Mouse (Mus musculus) kidney, embryonic 15.5 days (tissue): ENCODE measurements around the gene Trappc2l. TPM values are rescaled to one million over a fixed set of nuclear protein-coding genes. Genes with fewer than 3 reads are reported as not detected.

ENCODE experiments used
- ATAC-seq: fragments of 200-750 bp; cut with Nextera tagmentation; replicated peaks from 2 replicates; pipeline ENCODE4 v1.8.0; 2017; ENCODE audit warnings: moderate TSS enrichment; ENCODE audit not compliant: low FRiP score
- H3K27ac ChIP-seq: fragments of 300-500 bp; sonication (generic); 2 replicates; pipeline ENCODE4 v1.5.1; 2015; ENCODE audit warnings: mild to moderate bottlenecking, inconsistent platforms
- H3K27me3 ChIP-seq: fragments of 300-500 bp; sonication (generic); 2 replicates; pipeline ENCODE4 v1.6.1; 2015; ENCODE audit warnings: inconsistent platforms
- H3K36me3 ChIP-seq: fragments of 300-500 bp; sonication (generic); 2 replicates; pipeline ENCODE4 v1.6.1; 2015; ENCODE audit warnings: inconsistent platforms
- H3K4me1 ChIP-seq: fragments of 300-500 bp; sonication (generic); 2 replicates; pipeline ENCODE4 v1.6.1; 2015; ENCODE audit warnings: inconsistent platforms
- H3K4me2 ChIP-seq: fragments of 300-500 bp; sonication (generic); 2 replicates; pipeline ENCODE4 v1.6.1; 2015; ENCODE audit warnings: moderate library complexity, mild to moderate bottlenecking, inconsistent platforms
- H3K4me3 ChIP-seq: fragments of 300-500 bp; sonication (generic); replicated peaks from 2 replicates; pipeline ENCODE4 v1.5.1; 2015; ENCODE audit warnings: mild to moderate bottlenecking, inconsistent platforms
- H3K9ac ChIP-seq: fragments of 300-500 bp; sonication (generic); 2 replicates; pipeline ENCODE4 v1.6.1; 2015; ENCODE audit warnings: mild to moderate bottlenecking, inconsistent platforms
- H3K9me3 ChIP-seq: fragments of 300-500 bp; sonication (generic); replicated peaks from 2 replicates; pipeline ENCODE4 v1.6.1; 2016; ENCODE audit warnings: inconsistent platforms
- WGBS: fragments of 180-500 bp; shearing (Covaris S2); methylation state at CpG from one replicate; pipeline ENCODE4 v1.1.7; 2015; ENCODE audit warnings: mixed read lengths; 5-methylcytosine and 5-hydroxymethylcytosine counted together
- polyA plus RNA-seq: library from polyadenylated mRNA; unstranded; fragments of >200 nt; fragmentation: Nextera tagmentation; extraction: Ambion mirVana; gene quantifications from 2 replicates; pipeline ENCODE4 v1.2.1, GENCODE M21; 2015

Trappc2l gene
- polyA plus RNA-seq, 1 experiment from 2014 or later, result 54.8 TPM

DNA sequence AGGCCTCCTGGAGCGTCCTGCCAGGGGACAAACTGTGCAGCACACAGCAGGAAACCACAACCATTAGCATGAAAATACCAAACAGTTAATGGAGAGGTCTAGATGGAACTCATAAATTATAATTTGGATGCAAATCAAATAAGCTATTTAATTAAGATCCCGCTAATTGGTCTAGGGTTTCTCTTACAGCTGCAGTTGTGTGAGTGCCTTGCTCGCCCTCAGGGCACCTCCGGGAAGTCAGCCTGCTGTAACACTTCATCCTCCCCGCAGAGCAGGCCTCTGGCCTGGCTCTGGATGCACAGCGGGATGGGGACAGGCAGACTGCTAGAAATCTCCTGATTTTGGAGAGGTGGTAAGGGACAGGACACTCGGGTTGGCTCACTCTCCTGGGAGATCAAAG is 25.3 kb upstream of the Trappc2l start:
- ATAC-seq, result no peak
- Histone ChIP-seq H3K27ac (no peak overlapping the region), H3K27me3 (no peaks in the 10 kb centered on the region), H3K9me3 (no peaks in the 10 kb centered on the region), H3K4me3 (no peak overlapping the region), H3K36me3 (no peaks in the 10 kb centered on the region), H3K4me2 (no peak overlapping the region), H3K9ac (no peak overlapping the region), H3K4me1 (peaks cover 28% of the 10 kb centered on the region)
- 53% methylated on average over 7 of the region's 7 CpGs for WGBS

DNA sequence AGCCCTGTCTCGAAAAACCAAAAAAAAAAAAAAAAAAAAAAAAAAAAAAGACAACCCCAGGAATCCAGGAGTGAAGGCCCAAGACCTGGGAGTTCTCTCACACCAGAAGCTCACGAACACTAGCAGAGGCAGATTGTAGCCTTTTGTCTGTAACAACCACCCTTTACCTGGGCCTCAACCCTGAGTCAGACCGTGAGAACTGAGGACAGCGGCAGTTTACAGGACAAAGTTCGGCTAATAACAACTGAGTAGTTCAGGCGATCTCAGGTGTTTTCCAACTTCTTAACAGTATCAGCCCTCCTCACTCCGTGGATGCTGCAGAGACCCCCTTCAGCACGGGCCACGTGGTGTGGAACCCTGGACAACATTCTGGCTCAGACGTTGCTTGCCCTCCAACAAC is 24.7 kb upstream of the Trappc2l start:
- Histone ChIP-seq H3K4me1 (peaks cover 28% of the 10 kb centered on the region), H3K36me3 (no peaks in the 10 kb centered on the region), H3K9me3 (no peaks in the 10 kb centered on the region), H3K27me3 (no peaks in the 10 kb centered on the region), H3K4me2 (no peak overlapping the region), H3K9ac (no peak overlapping the region), H3K4me3 (no peak overlapping the region), H3K27ac (no peak overlapping the region)
- 81% methylated on average over 10 of the region's 10 CpGs for WGBS
- ATAC-seq, result no peak

- Histone ChIP-seq H3K9ac (no peak overlapping the region), H3K9me3 (no peaks in the 10 kb centered on the region), H3K27me3 (no peaks in the 10 kb centered on the region), H3K27ac (no peak overlapping the region), H3K4me1 (peaks cover 4% of the 10 kb centered on the region; the same call in 1 of the 2 replicates), H3K4me2 (no peak overlapping the region), H3K36me3 (peaks cover 12% of the 10 kb centered on the region), H3K4me3 (no peak overlapping the region)
- ATAC-seq, result no peak
- WGBS, result 53% methylated on average over 12 of the region's 12 CpGs
These were observed 18.2 kb upstream of the Trappc2l start for GRCm38 (mm10) chr8:122593240-122593639.

DNA sequence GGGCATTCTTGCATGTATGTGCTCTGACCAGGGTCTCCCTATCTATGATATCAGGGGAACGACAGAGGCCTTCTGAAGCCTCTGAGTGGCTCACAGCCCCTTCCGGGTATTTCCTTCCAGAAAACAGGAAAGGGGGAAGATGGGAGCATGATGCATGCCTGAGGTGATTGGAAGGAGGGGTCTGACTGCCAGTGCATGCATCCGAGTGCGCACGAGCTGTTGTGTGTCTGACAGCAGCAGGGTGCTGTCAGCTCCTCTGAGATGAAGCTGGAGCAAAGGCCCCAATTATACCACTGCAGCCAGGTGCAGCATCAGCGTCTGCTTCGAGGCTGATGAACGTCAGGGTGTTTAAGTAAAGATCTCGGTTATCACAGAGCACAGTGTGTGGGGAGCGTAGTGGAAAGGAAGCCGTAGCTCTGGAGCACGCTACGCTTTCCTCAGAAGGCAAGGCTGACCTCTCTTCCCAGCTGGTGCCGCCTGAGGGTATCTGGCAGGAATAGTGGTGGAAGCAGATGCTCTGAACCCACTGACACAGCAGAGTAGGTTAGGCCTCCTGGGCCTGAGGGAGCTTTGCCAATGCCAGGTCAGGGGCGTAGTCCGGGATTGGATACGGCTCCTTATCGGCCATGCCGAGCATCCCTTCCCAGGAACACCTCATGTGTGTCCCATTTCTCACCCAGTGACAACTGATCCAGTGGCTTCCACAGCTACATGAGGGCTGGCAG is 17.5 kb upstream of the Trappc2l start:
- H3K27me3 ChIP-seq, result no peaks in the 10 kb centered on the region
- peaks cover 18% of the 10 kb centered on the region for H3K36me3 ChIP-seq
- H3K9me3 ChIP-seq, result no peaks in the 10 kb centered on the region
- no peak overlapping the region for H3K27ac ChIP-seq
- peaks cover 4% of the 10 kb centered on the region; the same call in 1 of the 2 replicates for H3K4me1 ChIP-seq
- no peak overlapping the region for H3K4me3 ChIP-seq
- 78% methylated on average over 19 of the region's 19 CpGs for WGBS
- H3K4me2 ChIP-seq, result no peak overlapping the region
- no peak for ATAC-seq
- H3K9ac ChIP-seq, result no peak overlapping the region

GRCm38 (mm10) chr8:122596031-122596430 is 15.4 kb upstream of the Trappc2l start:
- no peak overlapping the region for H3K4me2 ChIP-seq
- H3K9me3 ChIP-seq, result no peaks in the 10 kb centered on the region
- no peak overlapping the region for H3K9ac ChIP-seq
- no peaks in the 10 kb centered on the region for H3K27me3 ChIP-seq
- no peak overlapping the region for H3K4me3 ChIP-seq
- H3K27ac ChIP-seq, result no peak overlapping the region
- no peak for ATAC-seq
- WGBS, result 56% methylated on average over 4 of the region's 4 CpGs
- H3K36me3 ChIP-seq, result peaks cover 25% of the 10 kb centered on the region
- peaks cover 4% of the 10 kb centered on the region; the same call in 1 of the 2 replicates for H3K4me1 ChIP-seq

DNA sequence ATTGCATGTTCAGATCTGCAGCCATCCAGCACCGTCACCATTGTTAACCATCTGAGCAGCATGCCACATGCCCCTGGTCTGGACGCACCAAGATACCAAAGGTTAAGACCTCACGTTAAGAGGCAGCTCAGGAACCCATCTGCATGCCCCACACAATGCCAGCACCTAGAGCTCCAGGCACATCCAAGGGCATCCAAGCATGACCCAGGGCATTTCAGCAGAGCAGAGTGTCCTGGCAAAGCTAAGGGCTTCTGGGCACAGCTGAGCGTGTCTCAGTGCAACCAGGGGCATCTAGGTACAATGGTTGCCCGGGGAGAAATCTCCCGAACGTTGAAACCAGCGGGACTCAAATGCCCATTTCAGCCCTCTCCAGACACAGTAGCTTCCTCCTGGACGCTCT is 10.8 kb upstream of the Trappc2l start:
- Histone ChIP-seq H3K27ac (no peak overlapping the region), H3K4me3 (no peak overlapping the region), H3K27me3 (no peaks in the 10 kb centered on the region), H3K4me2 (no peak overlapping the region), H3K4me1 (0 out of 2 replicates have a peak, but pooled peaks cover 3% of the 10 kb centered on the region), H3K36me3 (peaks cover 28% of the 10 kb centered on the region), H3K9ac (no peak overlapping the region), H3K9me3 (no peaks in the 10 kb centered on the region)
- 85% methylated on average over 9 of the region's 9 CpGs for WGBS
- ATAC-seq, result no peak

DNA sequence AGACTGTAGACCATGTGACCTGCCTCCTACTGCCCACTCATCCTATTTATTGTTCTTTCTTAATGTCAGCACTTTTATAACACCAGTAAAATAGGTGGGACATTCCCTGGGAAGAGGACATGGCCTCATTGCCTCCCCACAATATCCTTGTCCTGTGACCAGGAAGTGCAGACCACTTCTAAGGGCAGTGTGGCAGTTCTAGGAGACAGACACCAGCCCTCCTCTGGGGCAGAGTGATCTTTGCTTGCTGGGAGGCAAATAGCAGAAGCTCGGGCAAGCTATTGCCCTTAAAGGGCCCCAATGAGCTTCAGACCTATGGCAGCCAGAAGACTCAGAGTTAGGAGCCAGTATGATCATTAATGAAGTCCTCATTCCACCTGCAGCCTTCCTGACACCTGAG is 6.8 kb upstream of the Trappc2l start:
- ATAC-seq, result no peak
- Histone ChIP-seq H3K36me3 (peaks cover 11% of the 10 kb centered on the region; the same call in 1 of the 2 replicates), H3K9ac (no peak overlapping the region), H3K27ac (no peak overlapping the region), H3K27me3 (no peaks in the 10 kb centered on the region), H3K4me2 (no peak overlapping the region), H3K4me3 (no peak overlapping the region), H3K4me1 (0 out of 2 replicates have a peak, but pooled peaks cover 3% of the 10 kb centered on the region), H3K9me3 (no peaks in the 10 kb centered on the region)
- 29% methylated on average over 1 of the region's 1 CpGs for WGBS

GRCm38 (mm10) chr8:122605367-122605766 is 6.1 kb upstream of the Trappc2l start:
- Histone ChIP-seq H3K9me3 (no peaks in the 10 kb centered on the region), H3K4me1 (peaks cover 8% of the 10 kb centered on the region)

DNA sequence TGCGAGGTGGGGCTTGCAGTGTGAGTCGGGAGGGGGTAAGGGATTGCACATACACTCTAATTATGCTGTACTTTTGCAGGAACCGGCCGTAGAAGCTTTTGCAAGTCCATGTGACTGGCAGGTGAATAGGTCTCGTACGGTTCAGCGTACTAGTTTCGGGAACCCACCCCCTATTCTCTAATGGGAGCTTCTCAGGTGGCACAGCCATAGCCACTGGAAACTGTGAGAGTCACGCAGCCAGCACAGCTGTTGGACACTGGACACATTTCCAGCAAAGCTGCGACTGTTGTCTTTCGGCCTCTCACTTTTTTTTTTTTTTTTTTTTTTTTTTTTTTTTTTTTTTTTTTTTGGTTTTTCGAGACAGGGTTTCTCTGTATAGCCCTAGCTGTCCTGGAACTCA is 4.6 kb upstream of the Trappc2l start:
- ATAC-seq, result no peak
- H3K4me3 ChIP-seq, result no peak overlapping the region
- peaks cover 14% of the 10 kb centered on the region for H3K4me1 ChIP-seq
- H3K27ac ChIP-seq, result no peak overlapping the region
- no peak overlapping the region for H3K9ac ChIP-seq
- H3K27me3 ChIP-seq, result no peaks in the 10 kb centered on the region
- H3K4me2 ChIP-seq, result no peak overlapping the region
- peaks cover 6% of the 10 kb centered on the region; the same call in 1 of the 2 replicates for H3K36me3 ChIP-seq
- WGBS, result 82% methylated on average over 11 of the region's 12 CpGs
- no peaks in the 10 kb centered on the region for H3K9me3 ChIP-seq

More at GRCm38 (mm10) chr8:122605367-122605766, 6.1 kb upstream of the Trappc2l start:
- Histone ChIP-seq H3K4me2 (no peak overlapping the region), H3K27me3 (no peaks in the 10 kb centered on the region), H3K27ac (no peak overlapping the region), H3K36me3 (peaks cover 7% of the 10 kb centered on the region; the same call in 1 of the 2 replicates), H3K4me3 (no peak overlapping the region), H3K9ac (no peak overlapping the region)
- 69% methylated on average over 4 of the region's 4 CpGs for WGBS
- ATAC-seq, result no peak

DNA sequence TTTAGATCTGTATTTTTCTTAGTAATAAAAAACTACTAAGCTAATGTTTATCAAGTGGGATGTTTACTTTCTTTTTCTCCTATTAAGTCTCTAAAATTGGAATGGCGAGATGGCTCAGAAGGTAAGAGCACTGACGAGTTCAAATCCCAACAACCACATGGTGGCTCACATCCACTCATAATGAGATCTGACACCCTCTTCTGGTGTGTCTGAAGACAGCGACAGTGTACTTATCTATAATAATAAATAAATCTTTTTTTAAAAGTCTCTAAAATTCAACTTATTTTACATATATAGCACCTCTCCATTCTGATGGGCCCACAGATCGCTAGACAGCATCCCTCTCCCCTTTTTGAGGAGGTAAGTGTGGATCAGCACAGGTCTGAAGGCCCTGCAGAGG is 1.2 kb upstream of the Trappc2l start:
- Histone ChIP-seq H3K27ac (peak overlapping the region; percentile 75; the same call in 1 of the 2 replicates), H3K27me3 (no peaks in the 10 kb centered on the region), H3K36me3 (peaks cover 10% of the 10 kb centered on the region; the same call in 1 of the 2 replicates), H3K9ac (no peak overlapping the region), H3K4me2 (peak overlapping the region; percentile 83), H3K9me3 (no peaks in the 10 kb centered on the region), H3K4me1 (peaks cover 24% of the 10 kb centered on the region), H3K4me3 (peak overlapping the region; percentile 77)
- no peak for ATAC-seq
- 57% methylated on average over 4 of the region's 4 CpGs for WGBS

DNA sequence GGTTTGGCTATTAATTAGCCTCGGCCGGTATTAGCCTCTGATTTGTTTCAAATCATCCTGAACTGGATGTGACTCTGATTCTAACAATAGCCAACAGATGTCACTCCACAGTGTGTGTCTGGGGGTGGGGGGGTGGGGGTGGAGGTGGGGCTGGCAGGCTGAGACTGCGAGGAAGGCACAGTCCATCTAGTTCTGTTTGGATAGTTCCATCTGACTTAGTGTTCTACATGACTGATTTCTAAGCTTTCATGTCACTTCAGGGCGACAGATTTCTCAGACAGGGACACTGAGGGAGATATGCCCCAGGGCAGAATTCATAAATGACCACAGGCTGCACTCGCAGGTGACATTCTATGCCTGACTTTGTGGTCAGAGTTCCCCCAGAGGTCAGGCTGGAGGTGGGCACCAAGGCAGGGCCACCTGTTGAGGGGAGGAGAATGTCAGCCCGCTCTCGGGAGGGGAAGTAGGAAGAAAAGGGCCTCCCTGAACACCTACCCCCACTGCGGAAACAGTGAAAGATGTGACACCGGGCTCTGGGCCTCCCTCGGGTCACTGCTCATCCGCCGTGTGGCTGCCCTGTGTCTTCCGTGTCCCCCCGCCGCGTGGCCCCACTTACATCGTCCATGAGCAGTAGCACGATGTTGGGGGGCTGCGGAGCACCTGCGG is 695 bp upstream of the Trappc2l start:
- Histone ChIP-seq H3K4me2 (peak overlapping the region; percentile 83), H3K9ac (peak overlapping the region; percentile 53), H3K36me3 (peaks cover 12% of the 10 kb centered on the region; the same call in 1 of the 2 replicates), H3K27me3 (no peaks in the 10 kb centered on the region), H3K27ac (peak overlapping the region; percentile 90), H3K4me3 (peak overlapping the region; percentile 77), H3K9me3 (no peaks in the 10 kb centered on the region), H3K4me1 (peaks cover 25% of the 10 kb centered on the region)
- 2% methylated on average over 20 of the region's 20 CpGs for WGBS
- ATAC-seq, result peak; percentile 66

DNA sequence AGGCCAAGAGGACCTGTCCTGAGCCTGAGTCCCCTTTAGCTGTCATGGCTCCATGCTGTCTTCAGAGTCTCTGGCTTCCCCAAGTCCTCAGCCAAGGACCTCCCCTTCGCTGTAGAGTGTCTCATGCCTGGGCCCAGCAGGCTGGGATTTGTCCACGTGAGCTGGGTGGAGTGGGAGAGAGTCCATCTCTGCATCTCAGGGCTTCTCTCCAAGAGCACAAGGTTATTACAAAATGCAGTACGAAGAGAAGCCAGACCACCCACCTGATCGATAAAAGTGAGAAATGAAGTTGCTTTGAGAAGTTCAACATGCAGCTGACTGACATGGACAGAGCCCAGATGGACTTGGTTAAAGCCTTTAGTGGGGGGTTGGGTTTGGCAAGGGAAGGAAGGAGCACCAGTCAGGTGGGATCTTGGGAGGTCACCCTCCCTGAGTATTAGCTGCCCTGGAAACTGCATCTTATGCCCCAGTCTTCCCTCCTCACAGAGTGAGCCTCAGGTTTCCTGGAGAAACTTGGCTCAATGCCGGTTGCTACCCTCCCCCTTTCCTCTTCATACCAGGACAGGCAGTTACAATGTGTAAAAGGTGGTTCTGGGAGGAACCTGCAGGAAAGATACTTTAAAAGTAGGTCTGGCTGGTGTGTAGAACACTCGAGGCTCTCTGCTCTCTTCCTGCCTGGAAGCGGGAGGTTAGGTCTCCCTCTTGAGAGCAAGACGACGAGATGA is 4.9 kb downstream of the Trappc2l start:
- peaks cover 12% of the 10 kb centered on the region; the same call in 1 of the 2 replicates for H3K36me3 ChIP-seq
- ATAC-seq, result no peak
- peaks cover 42% of the 10 kb centered on the region for H3K4me1 ChIP-seq
- no peaks in the 10 kb centered on the region for H3K9me3 ChIP-seq
- no peak overlapping the region for H3K9ac ChIP-seq
- no peak overlapping the region for H3K4me3 ChIP-seq
- no peak overlapping the region for H3K27ac ChIP-seq
- H3K4me2 ChIP-seq, result no peak overlapping the region
- H3K27me3 ChIP-seq, result no peaks in the 10 kb centered on the region
- 63% methylated on average over 9 of the region's 9 CpGs for WGBS
